Mouse (Mus musculus): ENCODE results near the gene Srd5a2. TPM values are rescaled to one million over a fixed set of nuclear protein-coding genes. Genes with fewer than 3 reads are reported as not detected.

Gene Srd5a2
- polyA plus RNA-seq, 1 experiment from 2014 or later = not detected

GRCm38 (mm10) chr17:73995907-73996645 lies 51.6 kb downstream of the Srd5a2 start:
- no peak for ATAC-seq (replicated peaks; ENCODE audit: low FRiP score)
- Histone ChIP-seq H3K27ac (ENCODE audit: low read depth, low read length) (no peak overlapping the region), H3K9ac (ENCODE audit: low read length) (no peak overlapping the region), H3K27me3 (ENCODE audit: control insufficient read depth, insufficient read depth, low read length) (no peaks in the 10 kb centered on the region), H3K9me3 (ENCODE audit: control insufficient read depth, low read length) (no peaks in the 10 kb centered on the region), H3K4me1 (replicated peaks; ENCODE audit: control insufficient read depth, insufficient read depth, low read length) (no peaks in the 10 kb centered on the region), H3K4me2 (ENCODE audit: low read depth, low read length, severe bottlenecking) (no peak overlapping the region), H3K36me3 (ENCODE audit: control insufficient read depth, insufficient read depth, low read length) (no peaks in the 10 kb centered on the region), H3K4me3 (ENCODE audit: low read depth, low read length) (no peak overlapping the region)
- DNase-seq (ENCODE audit: low spot score) = no peak
- 91% methylated on average over 13 of the region's 13 CpGs for WGBS

DNA sequence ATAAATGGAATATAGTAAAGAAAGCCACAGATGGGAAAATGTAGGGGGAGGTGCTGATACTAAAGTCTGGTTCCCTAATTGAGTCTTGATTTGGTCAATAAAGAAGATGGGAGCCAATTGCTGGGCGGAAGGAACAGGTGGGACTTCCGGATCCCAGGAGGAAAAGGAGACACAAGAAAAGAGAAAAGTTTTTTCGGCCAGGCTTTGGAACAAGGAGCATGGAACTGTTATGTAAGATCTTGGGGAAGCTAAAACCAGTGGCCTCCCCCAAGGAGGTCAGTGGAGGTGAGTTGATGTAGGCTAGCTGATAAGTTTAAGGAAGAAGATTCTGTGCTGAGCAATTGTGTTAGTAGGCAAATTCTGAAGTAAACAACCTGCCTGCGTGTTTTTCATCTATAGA lies 56.5 kb downstream of the Srd5a2 start:
- DNase-seq (ENCODE audit: low spot score) (no peak), ATAC-seq (replicated peaks; ENCODE audit: low FRiP score) (no peak)
- H3K4me1 ChIP-seq (replicated peaks; ENCODE audit: control insufficient read depth, insufficient read depth, low read length) = no peaks in the 10 kb centered on the region
- no peak overlapping the region for H3K4me3 ChIP-seq (ENCODE audit: low read depth, low read length)
- no peaks in the 10 kb centered on the region for H3K9me3 ChIP-seq (ENCODE audit: control insufficient read depth, low read length)
- no peak overlapping the region for H3K9ac ChIP-seq (ENCODE audit: low read length)
- 89% methylated on average over 4 of the region's 4 CpGs for WGBS
- H3K27me3 ChIP-seq (ENCODE audit: control insufficient read depth, insufficient read depth, low read length) = no peaks in the 10 kb centered on the region
- H3K4me2 ChIP-seq (ENCODE audit: low read depth, low read length, severe bottlenecking) = no peak overlapping the region
- H3K27ac ChIP-seq (ENCODE audit: low read depth, low read length) = no peak overlapping the region
- H3K36me3 ChIP-seq (ENCODE audit: control insufficient read depth, insufficient read depth, low read length) = no peaks in the 10 kb centered on the region

DNA sequence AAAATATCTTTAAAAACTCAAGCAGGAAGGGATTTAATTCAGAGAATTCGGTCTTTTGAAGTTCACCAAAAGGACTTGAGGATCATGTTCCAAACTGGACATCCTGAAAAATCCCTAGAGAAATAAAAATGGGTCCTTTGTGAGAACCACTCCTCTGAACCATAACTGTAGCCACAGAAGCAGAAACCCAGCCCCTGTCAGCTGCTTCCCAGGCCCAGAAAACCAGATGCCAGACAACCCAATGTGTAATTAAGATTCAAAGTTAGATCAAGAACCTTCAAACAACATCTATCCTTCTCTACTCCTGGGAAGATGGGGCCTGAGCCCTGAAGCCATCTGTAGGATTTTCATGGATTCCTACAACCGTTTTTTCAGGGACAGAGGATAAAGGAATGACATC lies 61.1 kb downstream of the Srd5a2 start:
- Histone ChIP-seq H3K4me2 (ENCODE audit: low read depth, low read length, severe bottlenecking) (no peak overlapping the region), H3K9me3 (ENCODE audit: control insufficient read depth, low read length) (no peaks in the 10 kb centered on the region), H3K27me3 (ENCODE audit: control insufficient read depth, insufficient read depth, low read length) (no peaks in the 10 kb centered on the region), H3K36me3 (ENCODE audit: control insufficient read depth, insufficient read depth, low read length) (no peaks in the 10 kb centered on the region), H3K4me1 (replicated peaks; ENCODE audit: control insufficient read depth, insufficient read depth, low read length) (no peaks in the 10 kb centered on the region), H3K27ac (ENCODE audit: low read depth, low read length) (no peak overlapping the region), H3K4me3 (ENCODE audit: low read depth, low read length) (no peak overlapping the region), H3K9ac (ENCODE audit: low read length) (no peak overlapping the region)
- no peak for DNase-seq (ENCODE audit: low spot score)
- 78% methylated on average over 2 of the region's 2 CpGs for WGBS
- ATAC-seq (replicated peaks; ENCODE audit: low FRiP score) = no peak

- Histone ChIP-seq H3K4me2 (ENCODE audit: low read depth, low read length, severe bottlenecking) (no peak overlapping the region), H3K9me3 (ENCODE audit: control insufficient read depth, low read length) (no peaks in the 10 kb centered on the region), H3K4me3 (ENCODE audit: low read depth, low read length) (no peak overlapping the region), H3K9ac (ENCODE audit: low read length) (no peak overlapping the region), H3K27me3 (ENCODE audit: control insufficient read depth, insufficient read depth, low read length) (no peaks in the 10 kb centered on the region), H3K27ac (ENCODE audit: low read depth, low read length) (no peak overlapping the region), H3K4me1 (replicated peaks; ENCODE audit: control insufficient read depth, insufficient read depth, low read length) (no peaks in the 10 kb centered on the region), H3K36me3 (ENCODE audit: control insufficient read depth, insufficient read depth, low read length) (no peaks in the 10 kb centered on the region)
- WGBS = 89% methylated on average over 4 of the region's 4 CpGs
- DNase-seq (ENCODE audit: low spot score) (no peak), ATAC-seq (replicated peaks; ENCODE audit: low FRiP score) (no peak)
Measured at GRCm38 (mm10) chr17:73985936-73986335, 61.8 kb downstream of the Srd5a2 start.

- no peaks in the 10 kb centered on the region for H3K27me3 ChIP-seq (ENCODE audit: control insufficient read depth, insufficient read depth, low read length)
- H3K4me3 ChIP-seq (ENCODE audit: low read depth, low read length) = no peak overlapping the region
- H3K4me1 ChIP-seq (replicated peaks; ENCODE audit: control insufficient read depth, insufficient read depth, low read length) = no peaks in the 10 kb centered on the region
- no peak overlapping the region for H3K27ac ChIP-seq (ENCODE audit: low read depth, low read length)
- H3K9me3 ChIP-seq (ENCODE audit: control insufficient read depth, low read length) = no peaks in the 10 kb centered on the region
- no peak for DNase-seq (ENCODE audit: low spot score)
- no peaks in the 10 kb centered on the region for H3K36me3 ChIP-seq (ENCODE audit: control insufficient read depth, insufficient read depth, low read length)
- ATAC-seq (replicated peaks; ENCODE audit: low FRiP score) = no peak
- H3K4me2 ChIP-seq (ENCODE audit: low read depth, low read length, severe bottlenecking) = no peak overlapping the region
- no peak overlapping the region for H3K9ac ChIP-seq (ENCODE audit: low read length)
- WGBS = 38% methylated on average over 4 of the region's 4 CpGs
Measured at GRCm38 (mm10) chr17:73984508-73984907, 63.2 kb downstream of the Srd5a2 start.

- 87% methylated on average over 1 of the region's 1 CpGs for WGBS
- no peak for DNase-seq (ENCODE audit: low spot score)
- H3K4me3 ChIP-seq (ENCODE audit: low read depth, low read length) = no peak overlapping the region
- no peak for ATAC-seq (replicated peaks; ENCODE audit: low FRiP score)
- H3K9ac ChIP-seq (ENCODE audit: low read length) = no peak overlapping the region
- H3K4me2 ChIP-seq (ENCODE audit: low read depth, low read length, severe bottlenecking) = no peak overlapping the region
- H3K27me3 ChIP-seq (ENCODE audit: control insufficient read depth, insufficient read depth, low read length) = no peaks in the 10 kb centered on the region
- H3K27ac ChIP-seq (ENCODE audit: low read depth, low read length) = no peak overlapping the region
- H3K9me3 ChIP-seq (ENCODE audit: control insufficient read depth, low read length) = no peaks in the 10 kb centered on the region
- no peaks in the 10 kb centered on the region for H3K4me1 ChIP-seq (replicated peaks; ENCODE audit: control insufficient read depth, insufficient read depth, low read length)
- H3K36me3 ChIP-seq (ENCODE audit: control insufficient read depth, insufficient read depth, low read length) = no peaks in the 10 kb centered on the region
Measured at GRCm38 (mm10) chr17:73982871-73983270, 64.8 kb downstream of the Srd5a2 start.

DNA sequence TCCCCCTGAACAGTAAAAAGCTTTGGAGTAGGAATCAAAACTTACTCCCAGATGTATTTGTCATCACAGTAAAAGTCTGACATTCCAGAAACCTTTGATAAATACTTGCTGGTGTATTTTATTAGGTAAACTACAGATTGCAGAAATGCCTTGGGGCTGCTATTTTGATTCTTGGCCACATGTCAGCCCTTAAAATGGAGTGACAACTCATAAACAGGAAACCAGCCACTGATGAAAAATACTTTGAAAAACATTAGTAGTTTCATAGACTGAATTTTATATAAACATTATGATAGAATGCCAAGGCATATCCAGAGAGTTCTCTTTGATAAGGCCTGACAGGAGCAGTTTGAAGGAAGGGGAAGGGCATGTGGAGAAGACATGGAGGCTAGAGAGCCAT lies 71.7 kb downstream of the Srd5a2 start:
- Histone ChIP-seq H3K4me1 (replicated peaks; ENCODE audit: control insufficient read depth, insufficient read depth, low read length) (no peaks in the 10 kb centered on the region), H3K4me3 (ENCODE audit: low read depth, low read length) (no peak overlapping the region), H3K9ac (ENCODE audit: low read length) (no peak overlapping the region), H3K27ac (ENCODE audit: low read depth, low read length) (no peak overlapping the region), H3K36me3 (ENCODE audit: control insufficient read depth, insufficient read depth, low read length) (no peaks in the 10 kb centered on the region), H3K4me2 (ENCODE audit: low read depth, low read length, severe bottlenecking) (no peak overlapping the region), H3K27me3 (ENCODE audit: control insufficient read depth, insufficient read depth, low read length) (no peaks in the 10 kb centered on the region), H3K9me3 (ENCODE audit: control insufficient read depth, low read length) (no peaks in the 10 kb centered on the region)
- ATAC-seq (replicated peaks; ENCODE audit: low FRiP score) (no peak), DNase-seq (ENCODE audit: low spot score) (no peak)

DNA sequence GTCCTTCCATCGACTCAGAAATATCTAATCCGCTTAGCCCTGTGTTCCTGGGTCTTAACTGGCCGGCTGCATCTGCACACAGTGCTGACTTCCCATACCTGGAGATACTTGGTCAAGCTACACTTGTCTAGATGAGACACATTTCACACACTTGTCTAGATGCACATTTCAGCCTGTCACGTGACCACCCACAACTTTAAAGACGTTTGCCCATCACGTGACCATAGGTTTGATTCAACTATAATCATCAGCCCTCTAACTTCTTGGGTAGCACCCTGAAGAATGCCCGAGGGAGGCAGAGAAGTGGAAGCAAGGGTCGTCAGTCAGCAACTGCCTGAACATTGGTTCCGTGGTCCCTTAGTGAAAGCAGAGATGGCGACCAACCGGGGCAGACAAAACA lies 75.1 kb downstream of the Srd5a2 start:
- Histone ChIP-seq H3K36me3 (ENCODE audit: control insufficient read depth, insufficient read depth, low read length) (no peaks in the 10 kb centered on the region), H3K9me3 (ENCODE audit: control insufficient read depth, low read length) (no peaks in the 10 kb centered on the region), H3K27me3 (ENCODE audit: control insufficient read depth, insufficient read depth, low read length) (no peaks in the 10 kb centered on the region), H3K4me2 (ENCODE audit: low read depth, low read length, severe bottlenecking) (no peak overlapping the region), H3K4me1 (replicated peaks; ENCODE audit: control insufficient read depth, insufficient read depth, low read length) (no peaks in the 10 kb centered on the region), H3K4me3 (ENCODE audit: low read depth, low read length) (no peak overlapping the region), H3K9ac (ENCODE audit: low read length) (no peak overlapping the region), H3K27ac (ENCODE audit: low read depth, low read length) (no peak overlapping the region)
- DNase-seq (ENCODE audit: low spot score) = no peak
- WGBS = 87% methylated on average over 11 of the region's 11 CpGs
- ATAC-seq (replicated peaks; ENCODE audit: low FRiP score) = no peak

- Histone ChIP-seq H3K9ac (ENCODE audit: low read length) (no peak overlapping the region), H3K27me3 (ENCODE audit: control insufficient read depth, insufficient read depth, low read length) (no peaks in the 10 kb centered on the region), H3K4me3 (ENCODE audit: low read depth, low read length) (no peak overlapping the region), H3K4me1 (replicated peaks; ENCODE audit: control insufficient read depth, insufficient read depth, low read length) (no peaks in the 10 kb centered on the region), H3K36me3 (ENCODE audit: control insufficient read depth, insufficient read depth, low read length) (no peaks in the 10 kb centered on the region), H3K27ac (ENCODE audit: low read depth, low read length) (no peak overlapping the region), H3K4me2 (ENCODE audit: low read depth, low read length, severe bottlenecking) (no peak overlapping the region), H3K9me3 (ENCODE audit: control insufficient read depth, low read length) (no peaks in the 10 kb centered on the region)
- DNase-seq (ENCODE audit: low spot score) = no peak
- 83% methylated on average over 4 of the region's 4 CpGs for whole genome bisulfite sequencing
- ATAC-seq (replicated peaks; ENCODE audit: low FRiP score) = no peak
Measured at GRCm38 (mm10) chr17:73971291-73971690, 76.4 kb downstream of the Srd5a2 start.

All from forebrain, embryonic 11.5 days (tissue).